Mouse (Mus musculus) cerebellum, postnatal 10 days (tissue): ENCODE measurements around the gene Fbxw24.
A peak's percentile ranks its signal among the peaks of the same experiment; 100 is the strongest.
"Not testable (repeated sequence)": the region's sequence is repeated elsewhere in the genome, so short reads cannot be mapped to it uniquely, and the experiment has no call there.

Source experiments
- DNase-seq, 2 experiments: peaks; one replicate each; pipeline ENCODE4 v3.0.0; 2021; ENCODE audit warnings: mixed read lengths in 2 of 2

Fbxw24 gene

GRCm38 (mm10) chr9:109625957-109626356, at the start of gene Fbxw24:
Fbxw24 (minus strand) TSS chr9:109626057.
- DNase-seq: not testable (repeated sequence)

GRCm38 (mm10) chr9:109664552-109664951, 38.7 kb upstream of the Fbxw24 start, which contains the start of gene Fbxw25:
Fbxw25 (minus strand) TSS chr9:109664652.
- DNase-seq: not testable (repeated sequence)

DNA sequence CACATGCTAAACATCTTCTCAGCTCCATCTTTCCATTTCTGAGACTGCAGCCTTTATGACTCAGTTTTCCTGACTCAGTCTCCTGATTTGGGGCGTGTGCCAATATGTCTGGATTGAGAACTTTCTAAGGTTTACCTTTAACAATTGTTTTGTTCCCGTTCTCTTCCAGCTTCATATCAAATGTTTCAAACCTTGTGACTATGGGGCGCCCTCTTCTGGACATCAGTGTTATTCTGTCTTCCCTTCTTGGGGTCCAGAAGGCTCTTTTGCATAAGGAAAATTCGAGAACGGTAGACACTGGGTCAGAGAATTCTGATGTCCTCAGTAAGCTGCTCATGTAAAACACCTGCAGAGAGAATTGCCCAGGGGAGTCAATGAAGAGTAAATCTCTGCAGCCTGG, 19.0 kb downstream of the Fbxw24 start:
- peak; percentile 53 to 55 for DNase-seq

DNA sequence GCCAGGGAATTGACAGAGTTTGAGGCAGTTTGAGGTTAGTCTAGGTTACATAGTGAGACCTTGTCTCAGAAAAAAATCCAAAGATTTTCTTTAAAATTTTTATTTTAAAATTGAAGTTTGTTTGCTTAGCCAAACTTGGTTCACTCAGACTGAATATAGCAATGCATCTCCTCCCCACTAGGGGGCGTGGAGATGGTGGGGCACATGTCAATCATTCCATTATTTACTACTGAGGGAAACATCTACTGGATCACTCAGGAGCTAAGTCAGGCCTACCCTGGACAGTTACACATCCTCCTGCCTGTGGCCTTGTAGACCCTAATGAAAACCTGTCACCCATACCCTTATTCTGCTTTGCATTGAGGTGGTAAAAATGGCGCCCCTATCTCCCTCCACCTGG, 23.7 kb downstream of the Fbxw24 start:
- peak; percentile 2 to 4 for DNase-seq

DNA sequence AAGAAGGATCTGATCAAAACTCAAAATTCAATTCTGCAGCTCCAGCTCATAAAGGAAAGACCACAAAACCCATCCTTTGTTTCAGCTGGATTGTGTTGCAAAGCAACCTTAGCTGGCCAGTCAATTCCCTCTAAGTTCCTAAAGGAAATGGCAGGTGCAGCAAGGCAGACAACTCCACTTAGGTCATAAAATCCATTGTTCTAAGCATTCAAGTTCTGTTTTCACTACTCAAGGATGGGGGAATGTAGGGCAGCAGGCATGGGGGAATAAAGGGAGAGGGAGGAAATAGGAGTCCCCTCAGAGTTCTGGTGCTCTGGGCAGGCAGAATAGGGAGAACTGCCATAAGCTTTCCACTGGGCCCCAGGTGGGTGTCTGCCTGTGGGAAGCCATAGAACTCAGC, 28.6 kb downstream of the Fbxw24 start:
- DNase-seq: no peak

DNA sequence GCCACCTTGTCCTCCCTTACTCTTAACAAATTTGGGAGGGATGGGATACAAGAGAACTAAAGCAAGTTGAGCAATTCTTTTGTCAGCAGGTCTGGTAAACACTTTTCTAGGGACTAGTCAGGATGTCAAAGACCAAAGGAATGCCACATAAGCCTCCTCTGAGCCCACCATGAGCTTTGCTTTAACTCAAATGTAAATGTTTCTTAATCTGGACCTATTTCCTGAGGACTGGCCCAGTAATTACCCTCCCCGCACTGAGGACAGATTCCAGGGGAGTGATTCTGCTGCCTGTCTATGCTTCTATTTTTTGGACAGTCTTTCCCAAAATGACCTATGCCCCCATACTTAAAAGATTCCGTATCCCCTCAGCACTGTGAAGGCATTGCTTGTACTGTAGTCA, 31.0 kb downstream of the Fbxw24 start:
- DNase-seq: no peak

DNA sequence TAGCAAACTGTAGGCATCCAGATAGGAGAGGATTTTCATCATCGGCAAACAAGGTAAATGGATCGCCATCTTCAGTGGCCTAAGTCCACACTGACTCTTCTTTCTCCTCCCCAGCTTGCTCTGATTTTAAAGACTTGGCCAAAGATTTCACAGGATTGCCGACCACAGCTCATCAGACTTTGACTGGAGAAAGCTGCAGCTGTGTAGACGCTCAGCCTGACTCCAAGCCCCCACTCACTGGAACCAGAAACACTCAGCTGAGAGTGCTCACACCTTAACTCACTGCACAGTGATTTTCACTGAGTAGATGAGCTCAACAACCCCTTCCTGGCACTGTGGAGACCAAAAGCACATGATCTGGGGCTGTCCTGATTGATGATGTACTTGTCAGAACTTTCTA, 57.7 kb downstream of the Fbxw24 start, which contains the start of gene Fbxw15:
Gene Fbxw15 (minus strand): TSS at position 101 of the 400 bp plus-strand sequence.
- not testable (repeated sequence) for DNase-seq

GRCm38 (mm10) chr9:109565546-109565945, 60.3 kb downstream of the Fbxw24 start:
- no peak for DNase-seq

GRCm38 (mm10) chr9:109562106-109562505, 63.8 kb downstream of the Fbxw24 start:
- DNase-seq: peak; percentile 1 to 2

- no peak for DNase-seq
Measured at GRCm38 (mm10) chr9:109552483-109552882, 73.4 kb downstream of the Fbxw24 start.
